16 mouse cellular contexts compared by ENCODE assay signal in the genomic region with DNA sequence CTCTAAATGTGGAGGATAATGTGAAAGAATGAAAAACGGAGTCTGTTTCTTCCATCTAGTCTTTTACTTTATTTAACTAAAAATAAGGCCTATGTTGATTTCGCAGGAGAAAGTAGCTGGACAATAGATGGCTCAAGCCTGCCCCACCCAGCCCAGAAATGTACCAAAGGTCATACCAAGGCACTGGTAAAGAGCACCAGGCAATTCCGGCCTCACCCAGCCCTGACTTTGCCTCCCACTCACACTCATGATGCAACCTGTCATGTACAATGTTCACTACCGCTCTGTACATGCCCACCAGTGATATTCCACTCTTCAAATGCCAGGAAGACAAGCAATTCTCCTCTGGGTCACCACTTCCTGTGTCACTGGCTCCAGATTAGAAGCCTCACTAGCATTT.
"Had no signal": no experiment of that assay in that cellular context is flagged by ENCODE, and none has a peak within 500 bp of the region (broad histone marks: within the 10 kb centered on the region; RNA-seq: fewer than 3 reads in every experiment).

No protein-coding gene starts in this region.

- H3K4me1 ChIP-seq: limb, embryonic 12.5 days had no signal

- H3K4me2 ChIP-seq: limb, embryonic 12.5 days; limb, embryonic 15.5 days; liver, embryonic 11.5 days; lung, embryonic 14.5 days; midbrain, embryonic 11.5 days had no signal

- ATAC-seq: liver, postnatal 0 days; lung, postnatal 0 days had no signal

- H3K9me3 ChIP-seq: limb, embryonic 12.5 days; limb, embryonic 15.5 days had no signal

- H3K4me3 ChIP-seq: limb, embryonic 12.5 days; limb, embryonic 15.5 days had no signal

- DNase-seq: kidney, adult 18-20 months; kidney, adult 9 months; kidney, postnatal 10 days; kidney, postnatal 36 days; left cerebral cortex, postnatal 4 days; liver, postnatal 0 days; lung, embryonic 14.5 days; lung, postnatal 4 days; midbrain, embryonic 14.5 days; thymus, postnatal 25 days had no signal

- H3K27ac ChIP-seq: limb, embryonic 12.5 days; limb, embryonic 15.5 days; liver, embryonic 14.5 days had no signal

- H3K9ac ChIP-seq: limb, embryonic 12.5 days; limb, embryonic 15.5 days; liver, embryonic 14.5 days; liver, postnatal 0 days; lung, embryonic 14.5 days had no signal

- H3K27me3 ChIP-seq: limb, embryonic 12.5 days; limb, embryonic 15.5 days had no signal

- H3K36me3 ChIP-seq: limb, embryonic 12.5 days; limb, embryonic 15.5 days had no signal
